Mouse (Mus musculus) lung, embryonic 16.5 days (tissue): ENCODE data around the gene Adam23. TPM values are rescaled to one million over a fixed set of nuclear protein-coding genes. Genes with fewer than 3 reads are reported as not detected.

Experiments used
- ATAC-seq: fragments of 200-750 bp; cut with Nextera tagmentation; 2 replicates; pipeline ENCODE4 v1.8.0; 2017; ENCODE audit warnings: low read depth, mild to moderate bottlenecking, moderate library complexity
- H3K27ac ChIP-seq: fragments of 300-500 bp; sonication (generic); 2 replicates; pipeline ENCODE4 v1.5.1; 2014; ENCODE audit warnings: mild to moderate bottlenecking, control low read depth, low read length
- H3K27me3 ChIP-seq: fragments of 300-500 bp; sonication (generic); 2 replicates; pipeline ENCODE4 v1.6.1; 2014; ENCODE audit warnings: low read depth, low read length, mixed read lengths; ENCODE audit not compliant: control insufficient read depth, insufficient read depth
- H3K36me3 ChIP-seq: fragments of 300-500 bp; sonication (generic); 2 replicates; pipeline ENCODE4 v1.6.1; 2014; ENCODE audit warnings: low read length; ENCODE audit not compliant: control insufficient read depth, insufficient read depth
- H3K4me1 ChIP-seq: fragments of 300-500 bp; sonication (generic); replicated peaks from 2 replicates; pipeline ENCODE4 v1.6.1; 2014; ENCODE audit warnings: low read length, mixed read lengths; ENCODE audit not compliant: control insufficient read depth, insufficient read depth
- H3K4me2 ChIP-seq: fragments of 300-500 bp; sonication (generic); 2 replicates; pipeline ENCODE4 v1.6.1; 2014; ENCODE audit warnings: low read depth, low read length, control low read depth
- H3K4me3 ChIP-seq: fragments of 300-500 bp; sonication (generic); 2 replicates; pipeline ENCODE4 v1.5.1; 2014; ENCODE audit warnings: mild to moderate bottlenecking, low read length, control low read depth
- H3K9ac ChIP-seq: fragments of 300-500 bp; sonication (generic); 2 replicates; pipeline ENCODE4 v1.6.1; 2014; ENCODE audit warnings: low read length, control low read depth
- H3K9me3 ChIP-seq: fragments of 300-500 bp; sonication (generic); 2 replicates; pipeline ENCODE4 v1.6.1; 2016; ENCODE audit warnings: low read length; ENCODE audit not compliant: control insufficient read depth
- WGBS: fragments of 180-500 bp; shearing (Covaris S2); extraction: QIAGEN DNeasy Blood & Tissue Kit; methylation state at CpG from one replicate; pipeline ENCODE4 v1.1.7; 2014; 5-methylcytosine and 5-hydroxymethylcytosine counted together
- polyA plus RNA-seq: library from polyadenylated mRNA; unstranded; fragments of >200 nt; fragmentation: Nextera tagmentation; extraction: Ambion mirVana; gene quantifications from 2 replicates; pipeline ENCODE4 v1.2.1, GENCODE M21; 2015

Gene Adam23
- polyA plus RNA-seq, 1 experiment from 2014 or later = 0.65 TPM

GRCm38 (mm10) chr1:63561772-63562520 lies 116.3 kb downstream of the Adam23 start:
- Histone ChIP-seq H3K27ac (no peak overlapping the region), H3K4me3 (no peak overlapping the region), H3K36me3 (no peaks in the 10 kb centered on the region), H3K4me2 (no peak overlapping the region), H3K9ac (no peak overlapping the region), H3K27me3 (no peaks in the 10 kb centered on the region), H3K4me1 (no peaks in the 10 kb centered on the region), H3K9me3 (no peaks in the 10 kb centered on the region)
- WGBS = 75% methylated on average over 4 of the region's 4 CpGs
- ATAC-seq = no peak

- H3K9ac ChIP-seq = no peak overlapping the region
Measured at GRCm38 (mm10) chr1:63563928-63564327, 118.2 kb downstream of the Adam23 start.

GRCm38 (mm10) chr1:63566501-63566900 lies 120.8 kb downstream of the Adam23 start:
- no peak overlapping the region for H3K9ac ChIP-seq
- WGBS = 31% methylated on average over 7 of the region's 7 CpGs

More at GRCm38 (mm10) chr1:63563928-63564327, 118.2 kb downstream of the Adam23 start:
- no peaks in the 10 kb centered on the region for H3K9me3 ChIP-seq
- no peak overlapping the region for H3K4me2 ChIP-seq
- 66% methylated on average over 4 of the region's 4 CpGs for WGBS
- H3K4me1 ChIP-seq = no peaks in the 10 kb centered on the region
- H3K4me3 ChIP-seq = no peak overlapping the region
- ATAC-seq = no peak
- H3K27me3 ChIP-seq = no peaks in the 10 kb centered on the region
- no peak overlapping the region for H3K27ac ChIP-seq
- H3K36me3 ChIP-seq = no peaks in the 10 kb centered on the region

GRCm38 (mm10) chr1:63567031-63567430 lies 121.3 kb downstream of the Adam23 start:
- no peak for ATAC-seq
- no peaks in the 10 kb centered on the region for H3K9me3 ChIP-seq
- H3K36me3 ChIP-seq = no peaks in the 10 kb centered on the region
- no peaks in the 10 kb centered on the region for H3K27me3 ChIP-seq
- 20% methylated on average over 4 of the region's 4 CpGs for WGBS
- H3K27ac ChIP-seq = no peak overlapping the region
- H3K4me3 ChIP-seq = no peak overlapping the region
- no peak overlapping the region for H3K4me2 ChIP-seq
- no peaks in the 10 kb centered on the region for H3K4me1 ChIP-seq
- no peak overlapping the region for H3K9ac ChIP-seq

More at GRCm38 (mm10) chr1:63566501-63566900, 120.8 kb downstream of the Adam23 start:
- H3K4me1 ChIP-seq = no peaks in the 10 kb centered on the region
- H3K27me3 ChIP-seq = no peaks in the 10 kb centered on the region
- no peak for ATAC-seq
- no peaks in the 10 kb centered on the region for H3K9me3 ChIP-seq
- H3K4me3 ChIP-seq = no peak overlapping the region
- H3K4me2 ChIP-seq = no peak overlapping the region
- H3K36me3 ChIP-seq = no peaks in the 10 kb centered on the region
- no peak overlapping the region for H3K27ac ChIP-seq

GRCm38 (mm10) chr1:63572229-63572628 lies 126.5 kb downstream of the Adam23 start:
- H3K27ac ChIP-seq = no peak overlapping the region
- no peak for ATAC-seq
- 71% methylated on average over 7 of the region's 7 CpGs for WGBS
- no peaks in the 10 kb centered on the region for H3K4me1 ChIP-seq
- no peaks in the 10 kb centered on the region for H3K36me3 ChIP-seq
- H3K9ac ChIP-seq = no peak overlapping the region
- no peak overlapping the region for H3K4me3 ChIP-seq
- no peak overlapping the region for H3K4me2 ChIP-seq
- no peaks in the 10 kb centered on the region for H3K27me3 ChIP-seq
- no peaks in the 10 kb centered on the region for H3K9me3 ChIP-seq

GRCm38 (mm10) chr1:63573432-63573831 lies 127.7 kb downstream of the Adam23 start:
- H3K9me3 ChIP-seq = no peaks in the 10 kb centered on the region
- no peaks in the 10 kb centered on the region for H3K4me1 ChIP-seq
- H3K36me3 ChIP-seq = no peaks in the 10 kb centered on the region
- 42% methylated on average over 6 of the region's 6 CpGs for WGBS
- H3K27ac ChIP-seq = no peak overlapping the region
- no peak overlapping the region for H3K4me2 ChIP-seq
- ATAC-seq = no peak
- H3K27me3 ChIP-seq = no peaks in the 10 kb centered on the region
- no peak overlapping the region for H3K9ac ChIP-seq
- H3K4me3 ChIP-seq = no peak overlapping the region

GRCm38 (mm10) chr1:63573864-63574611 lies 128.3 kb downstream of the Adam23 start:
- no peak overlapping the region for H3K9ac ChIP-seq
- no peaks in the 10 kb centered on the region for H3K4me1 ChIP-seq
- H3K36me3 ChIP-seq = no peaks in the 10 kb centered on the region
- H3K9me3 ChIP-seq = no peaks in the 10 kb centered on the region
- H3K4me2 ChIP-seq = no peak overlapping the region
- H3K4me3 ChIP-seq = no peak overlapping the region
- no peak for ATAC-seq
- H3K27ac ChIP-seq = no peak overlapping the region
- H3K27me3 ChIP-seq = no peaks in the 10 kb centered on the region
- 39% methylated on average over 12 of the region's 12 CpGs for WGBS

- H3K9me3 ChIP-seq = no peaks in the 10 kb centered on the region
- H3K4me3 ChIP-seq = no peak overlapping the region
- H3K27me3 ChIP-seq = no peaks in the 10 kb centered on the region
- no peak for ATAC-seq
- no peak overlapping the region for H3K9ac ChIP-seq
- H3K36me3 ChIP-seq = no peaks in the 10 kb centered on the region
- WGBS = 53% methylated on average over 5 of the region's 5 CpGs
- H3K27ac ChIP-seq = no peak overlapping the region
- H3K4me1 ChIP-seq = no peaks in the 10 kb centered on the region
- H3K4me2 ChIP-seq = no peak overlapping the region
Measured at GRCm38 (mm10) chr1:63576803-63577202, 131.1 kb downstream of the Adam23 start.

- 67% methylated on average over 8 of the region's 8 CpGs for WGBS
- Histone ChIP-seq H3K4me2 (no peak overlapping the region), H3K9ac (no peak overlapping the region), H3K4me3 (no peak overlapping the region), H3K4me1 (no peaks in the 10 kb centered on the region), H3K36me3 (no peaks in the 10 kb centered on the region), H3K9me3 (no peaks in the 10 kb centered on the region), H3K27me3 (no peaks in the 10 kb centered on the region), H3K27ac (no peak overlapping the region)
- no peak for ATAC-seq
Measured at GRCm38 (mm10) chr1:63579153-63579552, 133.5 kb downstream of the Adam23 start.
